Mouse (Mus musculus) heart, embryonic 13.5 days (tissue): ENCODE data around the gene Efl1. TPM values are rescaled to one million over a fixed set of nuclear protein-coding genes. Genes with fewer than 3 reads are reported as not detected.

Experiments
- ATAC-seq: fragments of 200-750 bp; cut with Nextera tagmentation; 2 replicates; pipeline ENCODE4 v1.8.0; 2017; ENCODE audit warnings: moderate TSS enrichment; ENCODE audit not compliant: insufficient number of reproducible peaks, low FRiP score, low TSS enrichment; ENCODE audit errors: extremely low read depth
- H3K27ac ChIP-seq: fragments of 300-500 bp; sonication (generic); replicated peaks from 2 replicates; pipeline ENCODE4 v1.5.1; 2015; ENCODE audit warnings: moderate library complexity, mild to moderate bottlenecking, inconsistent platforms
- H3K27me3 ChIP-seq: fragments of 300-500 bp; sonication (generic); replicated peaks from 2 replicates; pipeline ENCODE4 v1.6.1; 2015; ENCODE audit warnings: mild to moderate bottlenecking, inconsistent platforms
- H3K36me3 ChIP-seq: fragments of 300-500 bp; sonication (generic); 2 replicates; pipeline ENCODE4 v1.6.1; 2015; ENCODE audit warnings: mild to moderate bottlenecking, inconsistent platforms
- H3K4me1 ChIP-seq: fragments of 300-500 bp; sonication (generic); 2 replicates; pipeline ENCODE4 v1.6.1; 2015; ENCODE audit warnings: inconsistent platforms
- H3K4me2 ChIP-seq: fragments of 300-500 bp; sonication (generic); 2 replicates; pipeline ENCODE4 v1.6.1; 2015; ENCODE audit warnings: inconsistent platforms, mild to moderate bottlenecking, moderate library complexity
- H3K4me3 ChIP-seq: fragments of 300-500 bp; sonication (generic); 2 replicates; pipeline ENCODE4 v1.5.1; 2015; ENCODE audit warnings: moderate library complexity, mild to moderate bottlenecking, inconsistent platforms
- H3K9ac ChIP-seq: fragments of 300-500 bp; sonication (generic); 2 replicates; pipeline ENCODE4 v1.6.1; 2015; ENCODE audit warnings: inconsistent platforms, mild to moderate bottlenecking, moderate library complexity
- H3K9me3 ChIP-seq: fragments of 300-500 bp; sonication (generic); 2 replicates; pipeline ENCODE4 v1.6.1; 2016; ENCODE audit warnings: inconsistent platforms
- WGBS: fragments of 180-500 bp; shearing (Covaris S2); methylation state at CpG from one replicate; pipeline ENCODE4 v1.1.7; 2015; ENCODE audit warnings: mixed read lengths; 5-methylcytosine and 5-hydroxymethylcytosine counted together
- polyA plus RNA-seq: library from polyadenylated mRNA; unstranded; fragments of >200 nt; fragmentation: Nextera tagmentation; extraction: Ambion mirVana; gene quantifications from 2 replicates; pipeline ENCODE4 v1.2.1, GENCODE M21; 2015

Gene Efl1
- polyA plus RNA-seq, 1 experiment from 2014 or later, result 13.4 TPM

- H3K9ac ChIP-seq, result no peak overlapping the region
- H3K4me3 ChIP-seq, result no peak overlapping the region
- no peak overlapping the region for H3K27ac ChIP-seq
- 61% methylated on average over 4 of the region's 4 CpGs for WGBS
- peaks cover 6% of the 10 kb centered on the region; the same call in 1 of the 2 replicates for H3K9me3 ChIP-seq
- no peaks in the 10 kb centered on the region for H3K36me3 ChIP-seq
- no peaks in the 10 kb centered on the region for H3K4me1 ChIP-seq
- no peaks in the 10 kb centered on the region for H3K27me3 ChIP-seq
- no peak overlapping the region for H3K4me2 ChIP-seq
- no peak for ATAC-seq
These were observed 172.2 kb downstream of the Efl1 start for GRCm38 (mm10) chr7:82820661-82821060.

- Histone ChIP-seq H3K9ac (no peak overlapping the region), H3K4me2 (no peak overlapping the region), H3K4me3 (no peak overlapping the region), H3K27ac (no peak overlapping the region), H3K4me1 (no peaks in the 10 kb centered on the region), H3K36me3 (no peaks in the 10 kb centered on the region), H3K9me3 (peaks cover 6% of the 10 kb centered on the region; the same call in 1 of the 2 replicates), H3K27me3 (no peaks in the 10 kb centered on the region)
- no peak for ATAC-seq
- 73% methylated on average over 3 of the region's 3 CpGs for WGBS
These were observed 173.1 kb downstream of the Efl1 start for GRCm38 (mm10) chr7:82821501-82821900.

- H3K4me2 ChIP-seq, result no peak overlapping the region
- ATAC-seq, result no peak
- no peaks in the 10 kb centered on the region for H3K4me1 ChIP-seq
- H3K9ac ChIP-seq, result no peak overlapping the region
- no peak overlapping the region for H3K4me3 ChIP-seq
- no peaks in the 10 kb centered on the region for H3K36me3 ChIP-seq
- H3K9me3 ChIP-seq, result no peaks in the 10 kb centered on the region
- H3K27ac ChIP-seq, result no peak overlapping the region
- no peaks in the 10 kb centered on the region for H3K27me3 ChIP-seq
- WGBS, result 33% methylated on average over 1 of the region's 1 CpGs
These were observed 174.1 kb downstream of the Efl1 start for GRCm38 (mm10) chr7:82822528-82822927.

Other genes with a start within 250 kb of the Efl1 start
- gene Saxo2, start 86 bp upstream of the Efl1 start, polyA plus RNA-seq, result 7.4 and 8.2 TPM in 2 replicates
- gene Mex3b, start 218.7 kb downstream of the Efl1 start, polyA plus RNA-seq, result 8.4 and 9.4 TPM in 2 replicates